Mouse (Mus musculus): Measurements from ENCODE around the gene Cyp2j6. TPM values are rescaled to one million over a fixed set of nuclear protein-coding genes. Genes with fewer than 3 reads are reported as not detected.

The Cyp2j6 gene
- polyA plus RNA-seq, 1 experiment from 2014 or later: 7.6 TPM

DNA sequence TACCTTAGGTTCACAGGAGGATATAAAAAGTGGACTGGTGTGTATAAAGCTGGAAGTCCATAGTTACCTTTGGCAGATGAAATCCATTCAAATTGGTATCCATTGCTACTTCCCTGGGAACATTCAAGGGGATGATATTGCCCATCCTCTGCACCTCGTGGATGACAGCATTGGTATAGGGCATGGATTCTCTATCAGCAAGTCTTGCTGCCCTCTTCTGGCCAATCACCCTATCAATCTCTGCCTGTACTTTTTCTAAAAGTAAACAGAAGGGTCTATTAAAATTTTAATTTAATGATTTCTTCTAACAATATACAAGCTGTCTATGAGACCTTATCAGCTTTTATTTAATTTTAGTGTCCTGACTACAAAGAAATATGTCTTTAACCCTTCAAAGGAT lies 27.7 kb downstream of the Cyp2j6 start:
- no peak overlapping the region for H3K4me3 ChIP-seq
- no peaks in the 10 kb centered on the region for H3K27me3 ChIP-seq
- no peaks in the 10 kb centered on the region for H3K4me1 ChIP-seq
- H3K9me3 ChIP-seq: no peaks in the 10 kb centered on the region
- H3K36me3 ChIP-seq: peaks cover 10% of the 10 kb centered on the region; the same call in 1 of the 2 replicates
- no peak overlapping the region for H3K4me2 ChIP-seq (replicated peaks)
- no peak overlapping the region for H3K27ac ChIP-seq
- 41% methylated on average over 1 of the region's 1 CpGs for WGBS
- no peak overlapping the region for H3K9ac ChIP-seq
- no peak for ATAC-seq (ENCODE audit: low FRiP score, low read depth)

DNA sequence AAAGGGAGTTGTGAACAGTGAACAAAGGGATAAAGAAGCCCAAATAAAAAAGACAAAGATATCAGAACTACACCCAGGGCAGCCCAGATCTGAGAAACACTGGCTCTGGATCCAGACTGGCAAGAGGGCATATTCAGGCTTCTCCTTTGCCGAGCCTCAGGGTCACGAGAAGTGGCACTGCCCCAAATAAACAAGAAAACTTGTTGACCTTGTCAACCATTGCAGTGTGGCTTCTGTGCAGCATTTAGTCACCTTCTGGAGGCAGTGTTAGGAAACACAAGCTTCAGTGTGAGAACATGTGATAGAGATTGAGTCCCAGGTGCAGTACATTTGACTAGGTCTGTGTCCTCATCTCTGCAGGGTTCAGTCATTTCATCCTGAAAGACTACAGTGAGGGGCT lies 31.2 kb downstream of the Cyp2j6 start:
- H3K27ac ChIP-seq: no peak overlapping the region
- H3K27me3 ChIP-seq: no peaks in the 10 kb centered on the region
- no peaks in the 10 kb centered on the region for H3K9me3 ChIP-seq
- no peak overlapping the region for H3K4me3 ChIP-seq
- WGBS: 92% methylated on average over 2 of the region's 2 CpGs
- ATAC-seq (ENCODE audit: low FRiP score, low read depth): no peak
- H3K4me2 ChIP-seq (replicated peaks): no peak overlapping the region
- H3K4me1 ChIP-seq: no peaks in the 10 kb centered on the region
- H3K9ac ChIP-seq: no peak overlapping the region
- peaks cover 13% of the 10 kb centered on the region; the same call in 1 of the 2 replicates for H3K36me3 ChIP-seq

DNA sequence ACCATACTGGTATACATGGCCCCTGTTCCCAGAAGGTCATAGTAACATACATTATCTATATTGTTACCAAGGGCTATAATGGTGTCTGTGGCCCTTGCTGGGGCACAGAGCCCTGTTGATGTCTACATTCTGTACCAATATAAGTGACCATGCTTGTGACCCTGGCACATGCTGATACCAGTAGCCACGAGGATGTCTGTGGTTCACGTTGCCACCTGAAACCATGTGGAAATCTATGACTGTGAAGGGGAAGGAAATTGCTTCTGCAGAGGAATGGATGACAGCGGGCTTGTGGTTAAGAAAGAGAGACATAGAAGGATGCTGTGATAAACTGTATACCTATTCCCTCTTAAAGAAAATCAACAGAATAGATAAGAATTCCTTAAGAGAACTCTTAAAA lies 43.4 kb downstream of the Cyp2j6 start:
- WGBS: 85% methylated on average over 3 of the region's 3 CpGs
- Histone ChIP-seq H3K9ac (no peak overlapping the region), H3K36me3 (no peaks in the 10 kb centered on the region), H3K4me1 (no peaks in the 10 kb centered on the region), H3K9me3 (no peaks in the 10 kb centered on the region), H3K4me3 (no peak overlapping the region), H3K27me3 (no peaks in the 10 kb centered on the region), H3K27ac (no peak overlapping the region), H3K4me2 (replicated peaks) (no peak overlapping the region)
- no peak for ATAC-seq (ENCODE audit: low FRiP score, low read depth)

DNA sequence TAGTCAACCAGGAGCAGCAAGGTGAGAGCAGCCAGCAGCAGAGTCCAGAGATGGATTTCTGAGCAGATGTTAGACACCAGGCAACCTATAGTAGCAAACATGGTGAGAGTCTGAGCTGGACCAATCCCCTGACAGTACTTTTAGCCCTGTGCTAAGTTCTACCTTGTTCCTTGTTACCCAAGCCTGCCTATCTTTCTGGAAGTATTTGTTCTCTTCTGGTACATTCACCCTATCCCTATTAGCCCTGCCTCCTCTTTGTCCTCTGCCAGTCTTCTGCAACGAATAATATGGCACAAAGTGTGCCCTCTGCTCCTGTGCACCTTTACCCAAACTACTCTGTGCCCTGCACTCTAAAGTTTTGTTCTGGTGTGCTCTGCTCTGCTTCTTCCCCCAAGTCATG lies 46.2 kb downstream of the Cyp2j6 start, which contains the start of gene Cyp2j8:
Gene Cyp2j8 (minus strand): TSS at position 101 of the 400 bp plus-strand sequence.
- Histone ChIP-seq H3K9ac (no peak within 1 kb of the TSS), H3K36me3 (no peaks in the 10 kb centered on the region), H3K27ac (no peak within 1 kb of the TSS), H3K4me3 (no peak within 1 kb of the TSS), H3K9me3 (no peaks in the 10 kb centered on the region), H3K4me1 (no peaks in the 10 kb centered on the region), H3K4me2 (replicated peaks) (no peak within 1 kb of the TSS), H3K27me3 (no peaks in the 10 kb centered on the region)
- 74% methylated on average over 1 of the region's 1 CpGs for WGBS
- ATAC-seq (ENCODE audit: low FRiP score, low read depth): no peak

Other genes with a start within 250 kb of the Cyp2j6 start
- gene Cyp2j11, start 205.0 kb downstream of the Cyp2j6 start, polyA plus RNA-seq (2015; fragmentation: Nextera tagmentation; extraction: Ambion mirVana): not detected in 2 replicates
- not detected in 2 replicates for gene Cyp2j8, start 46.3 kb downstream of the Cyp2j6 start, polyA plus RNA-seq (2015; fragmentation: Nextera tagmentation; extraction: Ambion mirVana)
- gene Cyp2j9, start 37.9 kb upstream of the Cyp2j6 start, polyA plus RNA-seq (2015; fragmentation: Nextera tagmentation; extraction: Ambion mirVana): 1.9 and 2.1 TPM in 2 replicates
- gene Cyp2j5, start 110.5 kb upstream of the Cyp2j6 start, polyA plus RNA-seq (2015; fragmentation: Nextera tagmentation; extraction: Ambion mirVana): not detected in 2 replicates
- gene Gm12695, start 231.5 kb upstream of the Cyp2j6 start, polyA plus RNA-seq (2015; fragmentation: Nextera tagmentation; extraction: Ambion mirVana): 0.10 TPM in 1 of 2 replicates, not detected in the other

Measured in limb, embryonic 13.5 days (tissue).